Mouse (Mus musculus): Measurements from ENCODE around the gene AC129217.1.
"Not testable (repeated sequence)": the region's sequence is repeated elsewhere in the genome, so short reads cannot be mapped to it uniquely, and the experiment has no call there.

DNA sequence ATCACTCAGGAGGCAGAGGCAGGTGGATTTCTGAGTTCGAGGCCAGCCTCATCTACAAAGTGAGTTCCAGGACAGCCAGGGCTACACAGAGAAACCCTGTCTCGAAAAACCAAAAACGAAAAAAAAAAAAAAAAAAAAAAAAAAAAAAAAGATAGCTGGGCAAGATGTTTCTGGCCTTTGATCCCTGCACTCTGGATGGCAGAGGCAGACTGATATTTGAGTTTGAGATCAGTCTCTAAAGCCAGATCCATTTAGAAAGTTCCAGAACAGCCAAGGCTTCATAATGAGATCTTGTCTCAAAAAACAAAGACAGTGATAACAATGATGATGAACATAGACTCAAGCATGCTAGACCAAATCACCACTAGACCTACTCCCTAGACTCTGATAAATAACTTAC lies 40.8 kb downstream of the AC129217.1 start:
- TF ChIP-seq CTCF (IDR thresholded peaks at IDR 0.05; ENCODE audit: insufficient read depth, low read length); POLR2A (IDR thresholded peaks at IDR 0.05; ENCODE audit: borderline replicate concordance, extremely low read depth, low read depth, low read length): not testable (repeated sequence)
